Mouse (Mus musculus): ENCODE results near the gene Olfr328.
A peak's percentile ranks its signal among the peaks of the same experiment; 100 is the strongest.
"Not testable (repeated sequence)": the region's sequence is repeated elsewhere in the genome, so short reads cannot be mapped to it uniquely, and the experiment has no call there.

Gene Olfr328

GRCm38 (mm10) chr11:58587898-58588348 is 32.5 kb upstream of the Olfr328 start:
- Histone ChIP-seq H3K9me3 (ENCODE audit: low read length) (peaks cover 9% of the 10 kb centered on the region; the same call in 1 of the 2 replicates), H3K36me3 (ENCODE audit: insufficient read depth, low read length) (no peaks in the 10 kb centered on the region), H3K27me3 (ENCODE audit: insufficient read depth, low read length) (no peaks in the 10 kb centered on the region), H3K4me3 (replicated peaks; ENCODE audit: low read length) (no peak overlapping the region), H3K4me1 (replicated peaks; ENCODE audit: low read depth, low read length) (no peaks in the 10 kb centered on the region)
- no peak for TF ChIP-seq NANOG (IDR thresholded peaks at IDR 0.05; ENCODE audit: borderline replicate concordance, low read length)
- peak; percentile 83 for TF ChIP-seq CTCF (conservative IDR thresholded peaks at IDR 0.05; ENCODE audit: low read length)

- H3K36me3 ChIP-seq (ENCODE audit: insufficient read depth, low read length), result no peaks in the 10 kb centered on the region
- H3K4me3 ChIP-seq (replicated peaks; ENCODE audit: low read length), result no peak overlapping the region
- no peak for TF ChIP-seq POU5F1 (IDR thresholded peaks at IDR 0.05; ENCODE audit: borderline replicate concordance, low read length)
- TF ChIP-seq CTCF (conservative IDR thresholded peaks at IDR 0.05; ENCODE audit: low read length), result no peak
- no peak for TF ChIP-seq NANOG (IDR thresholded peaks at IDR 0.05; ENCODE audit: borderline replicate concordance, low read length)
- H3K4me1 ChIP-seq (replicated peaks; ENCODE audit: low read depth, low read length), result no peaks in the 10 kb centered on the region
- H3K27me3 ChIP-seq (ENCODE audit: insufficient read depth, low read length), result no peaks in the 10 kb centered on the region
- H3K9me3 ChIP-seq (ENCODE audit: low read length), result no peaks in the 10 kb centered on the region
Observed at GRCm38 (mm10) chr11:58578636-58579035, 23.2 kb upstream of the Olfr328 start.

DNA sequence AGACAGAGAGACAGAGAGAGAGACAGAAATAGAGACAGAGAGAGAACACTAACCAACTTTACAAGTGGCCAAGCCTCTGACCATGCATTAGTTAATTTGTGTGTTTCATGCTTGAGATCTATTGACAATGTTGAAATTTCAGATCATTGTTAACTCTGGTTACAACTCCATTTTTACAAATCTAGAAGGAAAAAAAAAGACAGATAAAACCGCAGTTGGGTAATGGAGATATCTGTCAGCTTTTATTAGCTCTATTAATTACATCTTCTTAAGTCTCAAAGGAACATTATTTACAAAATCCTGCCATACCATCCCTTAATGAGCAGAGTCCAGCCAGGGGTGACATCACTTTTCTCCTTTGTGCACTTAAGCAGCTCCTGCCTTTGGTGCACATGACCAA is 22.0 kb upstream of the Olfr328 start, which contains the start of gene Olfr325:
Olfr325 (plus strand) TSS at position 301 of the 400 bp plus-strand sequence.
- no peaks in the 10 kb centered on the region for H3K4me1 ChIP-seq (replicated peaks; ENCODE audit: low read depth, low read length)
- H3K9me3 ChIP-seq (ENCODE audit: low read length), result no peaks in the 10 kb centered on the region
- no peaks in the 10 kb centered on the region for H3K27me3 ChIP-seq (ENCODE audit: insufficient read depth, low read length)
- H3K4me3 ChIP-seq (replicated peaks; ENCODE audit: low read length), result no peak within 1 kb of the TSS
- TF ChIP-seq POU5F1 (IDR thresholded peaks at IDR 0.05; ENCODE audit: borderline replicate concordance, low read length) (no peak), NANOG (IDR thresholded peaks at IDR 0.05; ENCODE audit: borderline replicate concordance, low read length) (no peak), CTCF (conservative IDR thresholded peaks at IDR 0.05; ENCODE audit: low read length) (no peak)
- no peaks in the 10 kb centered on the region for H3K36me3 ChIP-seq (ENCODE audit: insufficient read depth, low read length)

DNA sequence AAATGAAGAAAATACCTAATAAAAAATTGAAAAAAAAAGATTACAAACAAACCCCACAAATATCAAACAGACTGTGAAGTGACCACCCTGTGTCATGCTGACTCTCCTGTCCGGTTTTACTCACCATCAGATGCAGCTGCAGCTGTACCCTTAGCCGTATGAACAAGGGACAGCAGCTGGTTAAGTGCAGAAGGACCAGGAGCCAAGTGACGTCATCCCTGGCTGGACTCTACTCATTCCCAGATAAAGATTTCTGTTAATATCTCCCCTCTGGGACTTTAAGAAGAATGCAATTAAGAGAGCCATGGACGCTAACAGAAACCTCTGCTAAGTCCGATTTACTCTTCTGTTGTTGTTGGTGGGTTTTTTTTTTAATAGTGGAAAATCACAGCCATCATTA is 15.0 kb upstream of the Olfr328 start, which contains the start of gene Olfr224:
Olfr224 (minus strand) TSS at position 149 of the 400 bp plus-strand sequence.
- no peak for TF ChIP-seq CTCF (conservative IDR thresholded peaks at IDR 0.05; ENCODE audit: low read length)
- TF ChIP-seq NANOG (IDR thresholded peaks at IDR 0.05; ENCODE audit: borderline replicate concordance, low read length), result no peak
- no peak for TF ChIP-seq POU5F1 (IDR thresholded peaks at IDR 0.05; ENCODE audit: borderline replicate concordance, low read length)
- Histone ChIP-seq H3K4me1 (replicated peaks; ENCODE audit: low read depth, low read length) (no peaks in the 10 kb centered on the region), H3K4me3 (replicated peaks; ENCODE audit: low read length) (no peak within 1 kb of the TSS), H3K9me3 (ENCODE audit: low read length) (no peaks in the 10 kb centered on the region), H3K27me3 (ENCODE audit: insufficient read depth, low read length) (no peaks in the 10 kb centered on the region), H3K36me3 (ENCODE audit: insufficient read depth, low read length) (no peaks in the 10 kb centered on the region)

GRCm38 (mm10) chr11:58546322-58546721 is 9.1 kb downstream of the Olfr328 start, which contains the start of gene Olfr329-ps:
Gene Olfr329-ps (minus strand): TSS chr11:58546422.
- Histone ChIP-seq H3K4me3 (replicated peaks; ENCODE audit: low read length) (no peak within 1 kb of the TSS), H3K27me3 (ENCODE audit: insufficient read depth, low read length) (no peaks in the 10 kb centered on the region), H3K36me3 (ENCODE audit: insufficient read depth, low read length) (no peaks in the 10 kb centered on the region), H3K9me3 (ENCODE audit: low read length) (no peaks in the 10 kb centered on the region), H3K4me1 (replicated peaks; ENCODE audit: low read depth, low read length) (no peaks in the 10 kb centered on the region)
- TF ChIP-seq CTCF (conservative IDR thresholded peaks at IDR 0.05; ENCODE audit: low read length), result no peak
- TF ChIP-seq POU5F1 (IDR thresholded peaks at IDR 0.05; ENCODE audit: borderline replicate concordance, low read length), result no peak
- no peak for TF ChIP-seq NANOG (IDR thresholded peaks at IDR 0.05; ENCODE audit: borderline replicate concordance, low read length)

DNA sequence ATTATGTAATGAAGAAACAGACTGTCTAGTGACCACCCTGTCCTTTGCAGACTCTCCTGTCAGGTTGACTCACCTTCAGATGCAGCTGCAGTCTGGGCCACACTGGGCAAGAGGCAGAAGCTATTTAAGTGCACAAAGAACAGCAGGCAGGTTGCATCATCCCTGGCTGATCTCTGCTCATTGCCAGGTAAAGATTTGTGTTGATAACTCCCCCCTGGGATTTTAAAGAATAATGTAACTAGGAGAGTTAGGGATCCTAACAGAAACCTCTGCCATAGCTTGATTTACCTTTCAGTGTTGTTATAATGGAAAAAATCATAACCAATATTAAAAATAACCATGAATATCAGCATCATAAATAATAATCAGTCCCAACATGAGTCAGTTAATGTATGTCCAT is 20.7 kb downstream of the Olfr328 start, which contains the start of gene Olfr330:
Olfr330 (minus strand) TSS at position 101 of the 400 bp plus-strand sequence.
- H3K4me1 ChIP-seq (replicated peaks; ENCODE audit: low read depth, low read length); H3K4me3 ChIP-seq (replicated peaks; ENCODE audit: low read length); H3K27me3 ChIP-seq (ENCODE audit: insufficient read depth, low read length); H3K9me3 ChIP-seq (ENCODE audit: low read length); H3K36me3 ChIP-seq (ENCODE audit: insufficient read depth, low read length): not testable (repeated sequence)

DNA sequence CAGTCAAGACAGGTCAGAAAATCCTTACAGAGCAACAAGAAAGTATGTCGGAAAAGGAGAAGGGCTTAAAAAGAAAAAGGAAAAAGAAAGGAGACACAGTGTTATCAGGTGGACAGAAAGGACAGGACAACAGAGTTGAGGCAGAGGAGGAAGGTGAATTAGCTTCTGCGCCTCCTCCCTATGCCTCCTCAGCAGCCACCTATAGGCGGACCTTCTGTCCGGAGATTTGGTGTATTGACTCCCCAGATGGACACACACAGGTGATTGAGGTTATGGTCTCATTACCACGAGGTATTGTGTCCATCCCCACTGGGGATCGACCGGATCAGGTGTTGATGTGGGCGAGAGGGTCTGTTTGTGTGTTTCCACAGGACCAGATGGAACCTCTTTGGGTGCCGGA is 35.7 kb downstream of the Olfr328 start:
- peaks cover 19% of the 10 kb centered on the region for H3K9me3 ChIP-seq (ENCODE audit: low read length)
- H3K4me1 ChIP-seq (replicated peaks; ENCODE audit: low read depth, low read length); H3K27me3 ChIP-seq (ENCODE audit: insufficient read depth, low read length); H3K36me3 ChIP-seq (ENCODE audit: insufficient read depth, low read length); H3K4me3 ChIP-seq (replicated peaks; ENCODE audit: low read length): not testable (repeated sequence)

DNA sequence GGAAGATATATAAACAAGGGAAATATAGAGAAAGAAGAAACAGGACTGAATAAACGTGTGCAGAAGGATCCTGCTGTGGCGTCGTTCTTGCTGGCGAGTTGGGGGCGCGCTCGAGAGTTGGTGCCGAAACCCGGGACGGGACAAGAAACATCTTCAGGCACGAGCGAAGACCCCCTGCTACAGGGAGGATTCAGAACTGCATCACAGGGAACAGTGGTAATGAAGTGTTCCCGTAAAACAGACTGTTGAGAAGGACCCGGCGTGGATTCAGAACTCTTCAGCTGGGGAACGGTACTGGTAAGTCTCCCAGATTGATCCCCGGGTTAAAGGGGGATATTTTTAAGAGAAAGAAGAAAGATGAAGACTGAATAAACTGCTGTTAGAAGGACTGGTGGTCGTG is 36.5 kb downstream of the Olfr328 start:
- H3K4me3 ChIP-seq (replicated peaks; ENCODE audit: low read length); H3K4me1 ChIP-seq (replicated peaks; ENCODE audit: low read depth, low read length); H3K27me3 ChIP-seq (ENCODE audit: insufficient read depth, low read length); H3K36me3 ChIP-seq (ENCODE audit: insufficient read depth, low read length): not testable (repeated sequence)
- H3K9me3 ChIP-seq (ENCODE audit: low read length), result peaks cover 19% of the 10 kb centered on the region

- H3K4me3 ChIP-seq (replicated peaks; ENCODE audit: low read length), result 0 out of 2 replicates have a peak overlapping the region, but pooled peaks have one; percentile 13
- not testable (repeated sequence) for H3K9me3 ChIP-seq (ENCODE audit: low read length); H3K27me3 ChIP-seq (ENCODE audit: insufficient read depth, low read length); H3K4me1 ChIP-seq (replicated peaks; ENCODE audit: low read depth, low read length); H3K36me3 ChIP-seq (ENCODE audit: insufficient read depth, low read length)
Observed at GRCm38 (mm10) chr11:58509058-58509457, 46.4 kb downstream of the Olfr328 start.

GRCm38 (mm10) chr11:58502472-58502871 is 53.0 kb downstream of the Olfr328 start, which contains the start of gene Olfr331:
Gene Olfr331 (minus strand): TSS chr11:58502572.
- H3K36me3 ChIP-seq (ENCODE audit: insufficient read depth, low read length); H3K4me1 ChIP-seq (replicated peaks; ENCODE audit: low read depth, low read length); H3K27me3 ChIP-seq (ENCODE audit: insufficient read depth, low read length); H3K9me3 ChIP-seq (ENCODE audit: low read length); H3K4me3 ChIP-seq (replicated peaks; ENCODE audit: low read length): not testable (repeated sequence)

All from E14TG2a.4 (cell line).